Mouse (Mus musculus): Measurements from ENCODE around the gene Bard1.

Bard1 gene

GRCm38 (mm10) chr1:71052756-71053155 is 50.2 kb downstream of the Bard1 start:
- DNase-seq (ENCODE audit: low read depth, low spot score) = no peak

- no peak for DNase-seq (ENCODE audit: low read depth, low spot score)
Observed at GRCm38 (mm10) chr1:71052252-71052651, 50.7 kb downstream of the Bard1 start.

GRCm38 (mm10) chr1:71045141-71045540 is 57.8 kb downstream of the Bard1 start:
- DNase-seq (ENCODE audit: low read depth, low spot score) = no peak

GRCm38 (mm10) chr1:71043951-71044350 is 59.0 kb downstream of the Bard1 start:
- DNase-seq (ENCODE audit: low read depth, low spot score) = no peak

GRCm38 (mm10) chr1:71036999-71037398 is 65.9 kb downstream of the Bard1 start:
- DNase-seq (ENCODE audit: low read depth, low spot score) = no peak

GRCm38 (mm10) chr1:71035565-71035964 is 67.4 kb downstream of the Bard1 start:
- no peak for DNase-seq (ENCODE audit: low read depth, low spot score)

- DNase-seq (ENCODE audit: low read depth, low spot score) = no peak
Observed at GRCm38 (mm10) chr1:71022766-71023165, 80.2 kb downstream of the Bard1 start.

GRCm38 (mm10) chr1:71014345-71014744 is 88.6 kb downstream of the Bard1 start:
- DNase-seq (ENCODE audit: low read depth, low spot score) = no peak

GRCm38 (mm10) chr1:71005998-71006397 is 96.9 kb downstream of the Bard1 start:
- DNase-seq (ENCODE audit: low read depth, low spot score) = no peak

- DNase-seq (ENCODE audit: low read depth, low spot score) = no peak
Observed at GRCm38 (mm10) chr1:71004177-71004576, 98.8 kb downstream of the Bard1 start.

- DNase-seq (ENCODE audit: low read depth, low spot score) = no peak
Observed at GRCm38 (mm10) chr1:71003741-71004140, 99.2 kb downstream of the Bard1 start.

GRCm38 (mm10) chr1:70997377-70997993 is 105.5 kb downstream of the Bard1 start:
- no peak for DNase-seq (ENCODE audit: low read depth, low spot score)

- no peak for DNase-seq (ENCODE audit: low read depth, low spot score)
Observed at GRCm38 (mm10) chr1:70996766-70997165, 106.2 kb downstream of the Bard1 start.
